Mouse (Mus musculus): ENCODE measurements around the gene Dus3l.

The Dus3l gene

GRCm38 (mm10) chr17:56754271-56755185 lies 10.0 kb upstream of the Dus3l start:
- DNase-seq (ENCODE audit: low read depth), result no peak

GRCm38 (mm10) chr17:56756703-56757399 lies 7.7 kb upstream of the Dus3l start:
- no peak for DNase-seq (ENCODE audit: low read depth)

GRCm38 (mm10) chr17:56757416-56758123 lies 7.0 kb upstream of the Dus3l start, which contains the start of gene Nrtn:
Gene Nrtn (minus strand): TSS chr17:56757530.
- no peak for DNase-seq (ENCODE audit: low read depth)

GRCm38 (mm10) chr17:56758132-56758531 lies 6.4 kb upstream of the Dus3l start:
- no peak for DNase-seq (ENCODE audit: low read depth)

- DNase-seq (ENCODE audit: low read depth), result no peak
Observed at GRCm38 (mm10) chr17:56759261-56759660, 5.3 kb upstream of the Dus3l start.

- DNase-seq (ENCODE audit: low read depth), result no peak
Observed at GRCm38 (mm10) chr17:56761077-56761476, 3.5 kb upstream of the Dus3l start.

GRCm38 (mm10) chr17:56761991-56762410 lies 2.6 kb upstream of the Dus3l start:
- peak; percentile 33 for DNase-seq (ENCODE audit: low read depth)

- peak; percentile 25 for DNase-seq (ENCODE audit: low read depth)
Observed at GRCm38 (mm10) chr17:56762769-56763731, 1.5 kb upstream of the Dus3l start.

- DNase-seq (ENCODE audit: low read depth), result no peak
Observed at GRCm38 (mm10) chr17:56763741-56764250, 761 bp upstream of the Dus3l start.

- no peak for DNase-seq (ENCODE audit: low read depth)
Observed at GRCm38 (mm10) chr17:56765431-56765830, 874 bp downstream of the Dus3l start.

- DNase-seq (ENCODE audit: low read depth), result no peak
Observed at GRCm38 (mm10) chr17:56766631-56767405, 2.3 kb downstream of the Dus3l start.

GRCm38 (mm10) chr17:56767531-56768135 lies 3.1 kb downstream of the Dus3l start:
- DNase-seq (ENCODE audit: low read depth), result no peak

- DNase-seq (ENCODE audit: low read depth), result no peak
Observed at GRCm38 (mm10) chr17:56768941-56769340, 4.4 kb downstream of the Dus3l start.

GRCm38 (mm10) chr17:56769950-56770349 lies 5.4 kb downstream of the Dus3l start, which contains the start of gene Prr22:
Gene Prr22 (plus strand): TSS chr17:56770250.
- DNase-seq (ENCODE audit: low read depth), result no peak

GRCm38 (mm10) chr17:56777568-56777967 lies 13.0 kb downstream of the Dus3l start:
- DNase-seq (ENCODE audit: low read depth), result no peak

- DNase-seq (ENCODE audit: low read depth), result no peak
Observed at GRCm38 (mm10) chr17:56778779-56779362, 14.3 kb downstream of the Dus3l start.

GRCm38 (mm10) chr17:56780291-56780978 lies 15.9 kb downstream of the Dus3l start:
- DNase-seq (ENCODE audit: low read depth), result no peak

GRCm38 (mm10) chr17:56788886-56789285 lies 24.3 kb downstream of the Dus3l start:
- no peak for DNase-seq (ENCODE audit: low read depth)

- no peak for DNase-seq (ENCODE audit: low read depth)
Observed at GRCm38 (mm10) chr17:56789286-56789685, 24.7 kb downstream of the Dus3l start.

Data from fibroblast of lung, adult 2 months (primary cell).